Mouse (Mus musculus) limb, embryonic 15.5 days (tissue): ENCODE measurements around the gene Nrarp. TPM values are rescaled to one million over a fixed set of nuclear protein-coding genes. Genes with fewer than 3 reads are reported as not detected.

Experiments
- ATAC-seq: fragments of 200-750 bp; cut with Nextera tagmentation; 2 replicates; pipeline ENCODE4 v1.8.0; 2017; ENCODE audit warnings: low read depth, moderate TSS enrichment; ENCODE audit not compliant: insufficient number of reproducible peaks, low FRiP score, low TSS enrichment
- H3K27ac ChIP-seq: fragments of 300-500 bp; sonication (generic); 2 replicates; pipeline ENCODE4 v1.5.1; 2015; ENCODE audit warnings: moderate library complexity, mild to moderate bottlenecking, inconsistent platforms
- H3K27me3 ChIP-seq: fragments of 300-500 bp; sonication (generic); 2 replicates; pipeline ENCODE4 v1.6.1; 2015; ENCODE audit warnings: inconsistent platforms
- H3K36me3 ChIP-seq: fragments of 300-500 bp; sonication (generic); 2 replicates; pipeline ENCODE4 v1.6.1; 2015; ENCODE audit warnings: inconsistent platforms
- H3K4me1 ChIP-seq: fragments of 300-500 bp; sonication (generic); 2 replicates; pipeline ENCODE4 v1.6.1; 2015; ENCODE audit warnings: inconsistent platforms
- H3K4me2 ChIP-seq: fragments of 300-500 bp; sonication (generic); 2 replicates; pipeline ENCODE4 v1.6.1; 2015; ENCODE audit warnings: mild to moderate bottlenecking, inconsistent platforms
- H3K4me3 ChIP-seq: fragments of 300-500 bp; sonication (generic); 2 replicates; pipeline ENCODE4 v1.5.1; 2015; ENCODE audit warnings: mild to moderate bottlenecking, inconsistent platforms
- H3K9ac ChIP-seq: fragments of 300-500 bp; sonication (generic); 2 replicates; pipeline ENCODE4 v1.6.1; 2015; ENCODE audit warnings: inconsistent platforms
- H3K9me3 ChIP-seq: fragments of 300-500 bp; sonication (generic); 2 replicates; pipeline ENCODE4 v1.6.1; 2016; ENCODE audit warnings: inconsistent platforms
- WGBS: fragments of 180-500 bp; shearing (Covaris S2); methylation state at CpG from one replicate; pipeline ENCODE4 v1.1.7; 2015; 5-methylcytosine and 5-hydroxymethylcytosine counted together
- polyA plus RNA-seq: library from polyadenylated mRNA; unstranded; fragments of >200 nt; fragmentation: Nextera tagmentation; extraction: Ambion mirVana; gene quantifications from 2 replicates; pipeline ENCODE4 v1.2.1, GENCODE M21; 2015

Gene Nrarp
- polyA plus RNA-seq: 28.5 and 33.5 TPM in 2 replicates

DNA sequence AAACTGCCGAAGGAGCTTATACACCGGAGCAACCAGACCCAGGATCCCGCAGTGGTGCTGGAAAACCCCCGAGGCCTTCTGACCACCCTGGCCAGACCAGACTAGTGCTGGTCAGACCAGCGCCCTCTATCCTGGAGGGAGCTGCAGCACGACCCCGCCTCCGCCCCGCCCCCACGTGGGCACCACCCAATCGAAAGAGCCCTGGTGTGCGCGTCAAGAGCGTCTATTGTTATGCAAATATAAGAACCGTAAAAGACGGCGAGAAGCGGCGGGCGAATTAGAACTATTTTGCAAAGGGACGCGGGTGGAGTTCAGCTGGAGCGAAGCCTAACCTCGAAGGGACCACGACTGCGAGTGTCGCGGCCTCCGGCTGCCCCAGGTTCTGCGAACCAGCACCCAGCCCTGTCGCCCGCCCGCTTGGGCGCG, at the start of gene Nrarp:
Nrarp (plus strand) TSS at position 281 of the 426 bp plus-strand sequence.
- Histone ChIP-seq H3K4me1 (peaks cover 59% of the 10 kb centered on the region), H3K4me3 (peak within 1 kb of the TSS; percentile 50), H3K9ac (peak within 1 kb of the TSS; percentile 23; the same call in 1 of the 2 replicates), H3K36me3 (no peaks in the 10 kb centered on the region), H3K27me3 (peaks cover 73% of the 10 kb centered on the region), H3K9me3 (no peaks in the 10 kb centered on the region), H3K4me2 (peak within 1 kb of the TSS; percentile 84), H3K27ac (peak within 1 kb of the TSS; percentile 71)
- WGBS: under 1% methylated on average over 35 of the region's 35 CpGs
- peak; percentile 78 for ATAC-seq

DNA sequence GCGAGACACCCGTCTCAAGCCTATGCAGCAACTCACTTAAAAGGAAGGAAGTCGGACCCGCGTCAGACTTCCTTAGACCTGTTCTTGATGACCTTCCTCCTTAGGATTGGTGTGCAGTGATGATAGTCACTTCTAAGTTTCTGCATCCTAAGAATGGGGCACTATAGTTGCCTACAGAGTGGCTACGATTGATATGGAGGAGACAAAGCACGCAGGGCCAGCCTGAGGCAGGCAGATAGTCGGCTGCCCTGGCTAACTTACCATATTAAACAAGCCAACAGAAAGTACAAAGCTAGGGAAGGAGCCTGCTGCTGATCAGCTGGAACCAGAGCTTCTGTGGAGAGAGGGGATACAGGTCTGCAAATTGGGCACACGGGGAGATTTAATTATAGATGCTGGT, 49.0 kb upstream of the Nrarp start:
- H3K4me1 ChIP-seq: peaks cover 14% of the 10 kb centered on the region
- H3K9me3 ChIP-seq: no peaks in the 10 kb centered on the region
- no peaks in the 10 kb centered on the region for H3K36me3 ChIP-seq
- no peak overlapping the region for H3K4me3 ChIP-seq
- H3K27ac ChIP-seq: no peak overlapping the region
- H3K4me2 ChIP-seq: no peak overlapping the region
- no peak overlapping the region for H3K9ac ChIP-seq
- no peaks in the 10 kb centered on the region for H3K27me3 ChIP-seq
- no peak for ATAC-seq
- whole genome bisulfite sequencing: 77% methylated on average over 9 of the region's 9 CpGs

DNA sequence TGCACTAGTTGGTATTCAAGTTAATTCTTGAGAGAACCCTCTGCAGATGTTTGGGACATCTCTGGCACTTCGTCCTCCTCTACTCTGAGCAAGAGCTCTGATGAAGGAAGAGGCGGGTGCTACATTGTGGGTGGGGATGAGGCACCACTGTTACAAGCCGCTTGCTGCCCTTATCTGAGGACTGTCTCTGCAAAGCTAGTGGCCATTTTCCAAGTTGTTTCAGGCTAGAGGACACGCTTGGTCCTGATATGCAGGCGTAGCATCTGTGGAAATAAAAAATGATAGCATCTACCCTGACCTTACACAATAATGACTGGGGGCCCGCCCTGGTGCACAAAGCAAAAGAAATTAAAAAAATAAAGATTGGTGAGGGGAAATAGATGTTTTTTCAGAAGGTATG, 42.7 kb upstream of the Nrarp start:
- H3K4me3 ChIP-seq: no peak overlapping the region
- ATAC-seq: no peak

DNA sequence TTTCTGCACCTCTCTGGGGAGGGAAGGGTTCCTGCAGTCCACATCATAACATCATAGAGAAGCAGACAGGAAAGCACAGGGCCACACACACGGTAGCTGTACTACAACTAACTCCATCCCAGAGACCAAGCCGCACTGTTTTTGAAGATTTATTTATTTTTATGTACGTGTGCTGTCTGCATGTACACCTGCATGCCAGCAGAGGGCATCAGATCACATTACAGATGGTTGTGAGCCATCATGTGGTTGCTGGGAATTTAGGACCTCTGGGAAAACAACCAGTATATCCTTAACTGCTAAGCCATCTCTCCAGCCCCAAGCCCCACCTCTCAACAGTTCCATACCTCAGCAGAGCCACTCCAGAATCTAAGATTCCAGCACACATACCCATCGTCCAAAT, 39.4 kb upstream of the Nrarp start:
- H3K27ac ChIP-seq: no peak overlapping the region
- ATAC-seq: no peak
- no peaks in the 10 kb centered on the region for H3K9me3 ChIP-seq
- H3K4me1 ChIP-seq: no peaks in the 10 kb centered on the region
- WGBS: 65% methylated on average over 4 of the region's 4 CpGs
- no peaks in the 10 kb centered on the region for H3K27me3 ChIP-seq
- H3K4me3 ChIP-seq: no peak overlapping the region
- no peak overlapping the region for H3K9ac ChIP-seq
- no peak overlapping the region for H3K4me2 ChIP-seq
- no peaks in the 10 kb centered on the region for H3K36me3 ChIP-seq

More for the DNA sequence above, 42.7 kb upstream of the Nrarp start:
- no peaks in the 10 kb centered on the region for H3K36me3 ChIP-seq
- no peak overlapping the region for H3K4me2 ChIP-seq
- no peaks in the 10 kb centered on the region for H3K27me3 ChIP-seq
- no peak overlapping the region for H3K27ac ChIP-seq
- H3K9ac ChIP-seq: no peak overlapping the region
- H3K9me3 ChIP-seq: no peaks in the 10 kb centered on the region
- no peaks in the 10 kb centered on the region for H3K4me1 ChIP-seq
- 74% methylated on average over 6 of the region's 6 CpGs for WGBS

DNA sequence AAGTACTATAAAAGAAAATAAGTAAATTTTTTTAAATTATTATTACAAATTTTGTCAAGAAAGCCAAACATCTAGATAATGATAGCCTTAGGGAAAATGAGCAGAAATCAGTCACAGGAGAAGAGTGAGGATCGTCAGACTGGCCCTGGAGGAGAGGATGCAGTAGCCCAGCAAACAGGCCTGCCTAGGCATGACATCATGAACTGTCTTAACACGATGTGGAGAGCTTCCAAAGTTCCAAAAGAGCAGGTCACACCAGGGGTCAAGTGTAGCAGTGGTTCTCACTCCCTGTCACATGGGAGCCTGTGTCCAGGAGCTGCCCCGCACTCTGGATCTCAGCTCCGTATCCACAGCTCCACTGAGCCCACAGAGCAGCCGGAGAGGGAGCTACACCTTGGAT, 38.6 kb upstream of the Nrarp start:
- Histone ChIP-seq H3K4me1 (no peaks in the 10 kb centered on the region), H3K4me2 (no peak overlapping the region), H3K9me3 (no peaks in the 10 kb centered on the region), H3K4me3 (no peak overlapping the region), H3K27me3 (no peaks in the 10 kb centered on the region), H3K36me3 (no peaks in the 10 kb centered on the region), H3K27ac (no peak overlapping the region), H3K9ac (no peak overlapping the region)
- no peak for ATAC-seq
- WGBS: 82% methylated on average over 5 of the region's 5 CpGs

DNA sequence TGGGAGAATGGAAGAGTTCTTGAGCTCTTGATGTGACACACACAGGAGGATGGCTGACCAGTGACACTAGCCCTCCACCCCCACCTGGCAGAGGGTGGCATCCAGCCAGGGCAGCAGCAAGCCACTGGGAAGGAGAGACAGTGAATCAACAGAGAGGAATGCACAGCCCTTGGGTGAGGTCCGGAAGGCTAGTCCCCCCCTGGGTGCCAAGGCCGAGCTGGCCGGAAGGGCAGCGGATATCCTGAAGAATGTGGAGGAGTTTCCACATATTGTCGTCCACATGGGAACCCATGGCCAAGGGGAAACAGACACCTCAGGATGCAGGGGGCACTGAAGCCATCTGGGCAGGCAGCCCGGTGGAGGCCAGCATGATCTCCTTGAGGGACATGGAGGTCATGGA, 35.2 kb upstream of the Nrarp start:
- no peak overlapping the region for H3K27ac ChIP-seq
- no peak for ATAC-seq

DNA sequence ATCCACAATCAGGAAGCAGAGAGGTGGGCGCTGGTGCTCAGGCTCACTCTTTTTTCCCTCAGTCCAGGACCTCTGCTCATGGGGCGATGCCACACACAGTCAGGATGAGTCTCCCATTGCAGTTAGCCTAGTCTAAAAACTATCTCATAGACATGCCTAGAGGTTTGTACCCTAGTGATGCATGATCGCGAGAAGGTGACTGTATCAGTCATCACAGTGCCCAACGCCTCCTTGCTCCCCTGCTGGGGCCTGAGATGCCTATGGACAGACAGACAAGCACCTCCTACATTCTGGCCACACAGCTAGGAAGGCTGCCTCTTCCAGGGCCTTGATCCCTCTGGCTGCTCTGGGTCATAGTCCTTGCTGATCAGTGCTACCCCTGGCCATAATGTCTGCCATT, 33.2 kb upstream of the Nrarp start:
- H3K36me3 ChIP-seq: no peaks in the 10 kb centered on the region
- H3K9ac ChIP-seq: no peak overlapping the region
- no peaks in the 10 kb centered on the region for H3K4me1 ChIP-seq
- H3K4me2 ChIP-seq: no peak overlapping the region
- H3K27ac ChIP-seq: no peak overlapping the region
- 73% methylated on average over 5 of the region's 5 CpGs for WGBS
- ATAC-seq: no peak
- H3K27me3 ChIP-seq: no peaks in the 10 kb centered on the region
- no peak overlapping the region for H3K4me3 ChIP-seq
- no peaks in the 10 kb centered on the region for H3K9me3 ChIP-seq

More for the DNA sequence above, 35.2 kb upstream of the Nrarp start:
- no peaks in the 10 kb centered on the region for H3K9me3 ChIP-seq
- H3K36me3 ChIP-seq: no peaks in the 10 kb centered on the region
- 72% methylated on average over 6 of the region's 6 CpGs for WGBS
- H3K4me1 ChIP-seq: no peaks in the 10 kb centered on the region
- no peak overlapping the region for H3K4me2 ChIP-seq
- no peak overlapping the region for H3K4me3 ChIP-seq
- no peaks in the 10 kb centered on the region for H3K27me3 ChIP-seq
- H3K9ac ChIP-seq: no peak overlapping the region

DNA sequence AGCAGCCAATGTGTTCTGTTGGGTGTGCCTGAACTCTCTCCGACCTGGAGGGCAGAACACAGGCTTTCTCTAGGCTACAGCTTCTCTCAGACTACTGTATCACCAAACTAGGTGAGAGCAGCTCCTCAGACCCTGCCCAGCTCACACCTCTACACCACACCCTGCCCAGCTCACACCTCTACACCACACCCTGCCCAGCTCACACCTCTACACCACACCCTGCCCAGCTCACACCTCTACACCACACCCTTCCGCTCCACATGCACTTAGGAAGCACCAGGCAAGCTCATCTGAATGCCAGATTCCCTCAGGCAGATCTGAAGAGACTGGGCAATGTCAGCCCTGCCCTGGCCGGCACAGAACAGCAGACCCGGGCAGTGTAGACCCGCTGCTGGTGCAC, 32.7 kb upstream of the Nrarp start:
- Histone ChIP-seq H3K4me1 (no peaks in the 10 kb centered on the region), H3K4me2 (no peak overlapping the region), H3K4me3 (no peak overlapping the region), H3K9me3 (no peaks in the 10 kb centered on the region), H3K36me3 (no peaks in the 10 kb centered on the region), H3K27me3 (no peaks in the 10 kb centered on the region), H3K9ac (no peak overlapping the region), H3K27ac (no peak overlapping the region)
- WGBS: 56% methylated on average over 5 of the region's 5 CpGs
- ATAC-seq: no peak

DNA sequence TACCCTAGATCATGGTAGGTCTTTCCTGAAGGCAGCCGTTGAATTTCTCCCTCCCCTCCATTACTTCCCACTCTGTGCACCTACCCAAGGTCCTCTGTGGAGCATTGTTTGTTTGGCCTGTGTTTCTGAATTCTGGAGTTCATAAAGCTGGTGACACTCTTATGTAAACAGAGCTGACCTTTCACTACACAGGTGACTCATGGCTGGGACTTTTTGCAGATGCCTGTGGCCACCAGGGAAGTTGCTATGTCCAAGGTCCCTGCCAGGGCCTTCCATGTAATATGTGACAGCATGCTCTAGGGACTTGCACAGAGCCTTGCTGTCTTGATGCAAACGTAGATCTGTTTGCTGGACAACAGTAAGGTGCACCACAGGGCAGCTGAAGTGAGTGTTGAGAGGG, 30.9 kb upstream of the Nrarp start:
- H3K4me2 ChIP-seq: no peak overlapping the region
- no peaks in the 10 kb centered on the region for H3K27me3 ChIP-seq
- H3K4me3 ChIP-seq: no peak overlapping the region
- no peaks in the 10 kb centered on the region for H3K36me3 ChIP-seq
- no peaks in the 10 kb centered on the region for H3K9me3 ChIP-seq
- H3K9ac ChIP-seq: no peak overlapping the region
- ATAC-seq: no peak
- 74% methylated on average over 2 of the region's 2 CpGs for WGBS
- H3K4me1 ChIP-seq: no peaks in the 10 kb centered on the region
- H3K27ac ChIP-seq: no peak overlapping the region

DNA sequence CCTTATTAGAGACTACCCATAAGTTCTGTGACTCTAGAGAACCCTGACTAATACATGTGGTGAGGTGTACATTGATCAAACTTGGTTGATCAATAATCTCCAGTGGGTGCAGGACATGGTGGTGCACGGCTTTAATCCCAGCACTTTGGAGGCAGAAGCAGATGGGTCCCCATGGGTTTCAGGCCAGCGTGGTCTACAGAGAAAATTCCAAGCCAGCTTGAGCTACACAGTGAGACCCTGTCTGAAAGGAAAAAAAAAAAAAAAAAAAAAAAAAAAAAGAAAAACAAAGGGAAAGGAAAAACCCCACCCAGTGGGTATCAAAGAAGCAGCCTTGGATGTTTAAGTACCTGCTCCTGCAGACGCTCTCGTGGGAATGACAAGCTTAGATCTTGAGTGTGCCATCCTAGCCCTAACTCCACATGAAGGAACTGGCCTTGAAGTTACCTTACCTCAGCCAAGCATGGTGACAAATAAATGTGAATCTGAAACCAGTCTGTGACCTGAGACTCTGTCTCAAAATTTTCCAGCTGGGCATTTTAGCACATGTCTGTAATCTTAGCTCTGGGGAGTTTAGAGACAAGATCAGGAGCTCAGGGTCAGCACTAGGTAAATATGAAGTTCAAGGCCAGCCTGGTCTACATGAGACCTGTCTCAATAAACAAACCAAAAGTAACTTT, 29.1 kb upstream of the Nrarp start:
- Histone ChIP-seq H3K4me3 (no peak overlapping the region), H3K36me3 (no peaks in the 10 kb centered on the region), H3K27ac (no peak overlapping the region), H3K9ac (no peak overlapping the region), H3K4me2 (no peak overlapping the region), H3K9me3 (no peaks in the 10 kb centered on the region), H3K27me3 (no peaks in the 10 kb centered on the region), H3K4me1 (no peaks in the 10 kb centered on the region)
- no peak for ATAC-seq
- 70% methylated on average over 4 of the region's 4 CpGs for WGBS

DNA sequence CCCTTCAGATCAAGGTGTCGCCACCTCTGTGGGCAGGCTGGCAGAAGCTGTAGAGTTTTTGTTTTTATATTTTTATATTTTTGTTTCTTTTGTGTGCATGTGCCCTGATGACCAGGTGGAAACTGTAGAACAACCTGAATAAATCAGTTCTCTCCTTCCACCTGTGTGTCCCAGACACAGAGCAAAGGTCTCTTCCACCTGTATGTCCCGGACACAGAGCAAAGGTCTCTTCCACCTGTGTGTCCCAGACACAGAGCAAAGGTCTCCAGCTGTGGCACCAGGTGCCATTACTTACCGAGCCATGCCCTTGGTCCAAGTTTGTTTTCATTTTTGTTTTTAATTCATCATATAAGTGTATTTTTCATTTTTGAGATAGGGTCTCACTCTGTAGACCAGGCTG, 24.4 kb upstream of the Nrarp start:
- Histone ChIP-seq H3K4me2 (no peak overlapping the region), H3K4me1 (no peaks in the 10 kb centered on the region), H3K27ac (no peak overlapping the region), H3K27me3 (no peaks in the 10 kb centered on the region), H3K4me3 (no peak overlapping the region), H3K9me3 (no peaks in the 10 kb centered on the region), H3K36me3 (no peaks in the 10 kb centered on the region), H3K9ac (no peak overlapping the region)
- 84% methylated on average over 3 of the region's 3 CpGs for whole genome bisulfite sequencing
- ATAC-seq: no peak

DNA sequence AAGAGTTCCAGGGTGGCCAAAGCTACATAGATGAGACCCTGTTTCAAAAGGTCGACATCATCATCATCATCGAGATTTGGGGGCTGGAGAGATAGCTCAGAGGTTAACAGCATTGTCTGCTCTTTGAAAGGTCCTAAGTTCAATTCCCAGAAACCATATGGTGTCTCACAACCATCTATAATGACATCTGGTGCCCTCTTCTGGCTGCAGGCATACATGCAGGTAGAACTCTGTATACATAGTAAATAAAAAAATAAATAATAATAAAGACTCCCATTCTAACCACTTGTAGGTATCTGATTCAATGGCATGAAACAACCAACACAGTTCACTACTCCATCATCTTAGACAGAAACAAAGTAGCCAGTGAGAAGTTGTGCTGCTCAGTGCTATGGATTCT, 23.6 kb upstream of the Nrarp start:
- no peaks in the 10 kb centered on the region for H3K27me3 ChIP-seq
- no peaks in the 10 kb centered on the region for H3K36me3 ChIP-seq
- no peak overlapping the region for H3K9ac ChIP-seq
- no peaks in the 10 kb centered on the region for H3K9me3 ChIP-seq
- no peaks in the 10 kb centered on the region for H3K4me1 ChIP-seq
- WGBS: 41% methylated on average over 2 of the region's 2 CpGs
- ATAC-seq: no peak
- H3K27ac ChIP-seq: no peak overlapping the region
- no peak overlapping the region for H3K4me3 ChIP-seq
- H3K4me2 ChIP-seq: no peak overlapping the region

DNA sequence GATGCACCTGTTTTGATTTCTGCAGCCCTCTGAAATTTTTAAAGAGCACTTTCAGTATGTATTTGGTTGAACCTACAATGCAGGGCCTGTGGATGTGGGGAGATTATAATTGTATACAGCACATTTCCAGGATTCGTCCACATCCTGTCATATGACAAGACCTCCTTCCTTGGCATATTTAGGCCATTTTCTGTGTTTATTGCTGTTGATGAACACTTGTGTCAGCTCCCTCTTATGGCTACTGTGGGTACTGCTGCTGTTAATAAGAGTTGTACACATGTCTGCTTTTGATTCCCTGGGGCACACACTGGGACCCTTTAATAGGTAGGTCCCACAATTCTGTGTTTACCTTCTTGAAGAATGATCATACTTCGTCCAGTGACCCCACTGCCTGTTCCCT, 22.9 kb upstream of the Nrarp start:
- Histone ChIP-seq H3K4me1 (peaks cover 2% of the 10 kb centered on the region; the same call in 1 of the 2 replicates), H3K4me3 (no peak overlapping the region), H3K9me3 (no peaks in the 10 kb centered on the region), H3K27ac (no peak overlapping the region), H3K27me3 (no peaks in the 10 kb centered on the region), H3K9ac (no peak overlapping the region), H3K36me3 (no peaks in the 10 kb centered on the region), H3K4me2 (no peak overlapping the region)
- no peak for ATAC-seq
- whole genome bisulfite sequencing: 47% methylated on average over 2 of the region's 2 CpGs
